Mouse (Mus musculus) CH12.LX (cell line): ENCODE measurements around the gene Clnk.

Source experiments
- BHLHE40 ChIP-seq: IDR thresholded peaks from 2 replicates; pipeline ENCODE4 v1.6.1; 2011; ENCODE audit warnings: mild to moderate bottlenecking, low read depth, low read length, improper control_type of control experiment
- CTCF ChIP-seq, 2 experiments: IDR thresholded peaks in 1 of 2; conservative IDR thresholded peaks in 1 of 2; 2 replicates each; pipeline ENCODE4 v1.5.1; 2011 to 2012; ENCODE audit warnings: low read depth in 2 of 2, low read length in 2 of 2, improper control_type of control experiment in 1 of 2, inconsistent platforms in 1 of 2, mild to moderate bottlenecking in 1 of 2, moderate library complexity in 1 of 2
- GABPA ChIP-seq: IDR thresholded peaks from 2 replicates; pipeline ENCODE4 v1.6.1; 2012; ENCODE audit warnings: low read depth, low read length, improper control_type of control experiment, inconsistent platforms; ENCODE audit not compliant: insufficient replicate concordance
- HCFC1 ChIP-seq: IDR thresholded peaks from 2 replicates; pipeline ENCODE4 v1.6.1; 2012; ENCODE audit warnings: low read depth, mild to moderate bottlenecking, inconsistent platforms, low read length, improper control_type of control experiment
- JUND ChIP-seq: conservative IDR thresholded peaks from 2 replicates; pipeline ENCODE4 v1.6.1; 2011; ENCODE audit warnings: low read depth, low read length, improper control_type of control experiment
- KAT2A ChIP-seq: IDR thresholded peaks from 2 replicates; pipeline ENCODE4 v1.6.1; 2012; ENCODE audit warnings: low read length, improper control_type of control experiment, inconsistent platforms; ENCODE audit not compliant: insufficient replicate concordance
- MXI1 ChIP-seq: IDR thresholded peaks from 2 replicates; pipeline ENCODE4 v1.6.1; 2011; ENCODE audit warnings: mild to moderate bottlenecking, low read depth, low read length, improper control_type of control experiment
- POLR2A ChIP-seq: IDR thresholded peaks from 2 replicates; pipeline ENCODE4 v1.6.1; 2011; ENCODE audit warnings: low read depth, mild to moderate bottlenecking, improper control_type of control experiment, low read length
- TBP ChIP-seq: conservative IDR thresholded peaks from 2 replicates; pipeline ENCODE4 v1.6.1; 2011; ENCODE audit warnings: low read depth, low read length, improper control_type of control experiment
- ZC3H11A ChIP-seq: IDR thresholded peaks from 2 replicates; pipeline ENCODE4 v1.6.1; 2012; ENCODE audit warnings: low read depth, mild to moderate bottlenecking, inconsistent platforms, low read length, improper control_type of control experiment

DNA sequence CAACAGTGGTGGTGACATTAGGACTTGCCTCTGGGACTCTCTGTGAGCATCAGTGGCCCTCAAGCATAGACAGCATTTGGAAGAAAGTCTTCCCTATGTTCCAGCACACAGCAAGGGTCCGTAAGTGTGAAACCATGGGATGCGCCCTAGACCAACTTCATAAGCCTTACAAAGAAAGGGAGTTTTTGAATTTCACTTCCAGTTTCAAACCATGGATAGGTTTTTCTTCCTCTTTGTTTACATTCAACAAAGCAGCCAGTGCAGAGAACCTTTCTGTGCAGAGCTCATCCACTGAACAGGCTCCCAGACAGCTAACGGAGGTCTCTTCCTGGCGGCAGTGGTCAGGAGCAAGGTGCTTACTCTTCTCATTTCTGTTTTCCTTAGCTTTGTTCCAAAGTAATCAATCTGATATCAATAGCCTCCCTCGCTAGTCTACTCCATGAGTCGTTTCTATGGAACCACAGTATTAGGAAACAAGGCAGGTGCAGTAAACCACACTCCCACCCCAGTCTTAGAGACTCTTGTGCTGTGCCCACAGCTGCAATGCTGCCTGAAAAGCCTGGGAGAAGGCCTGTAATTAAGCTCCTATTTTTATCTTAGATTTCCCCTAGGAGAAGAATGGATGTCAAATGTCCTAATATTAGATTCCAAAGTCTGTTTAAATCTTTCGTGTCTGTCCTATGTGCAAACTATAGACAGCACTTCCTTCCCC is 169.1 kb downstream of the Clnk start:
- TF ChIP-seq KAT2A (no peak), CTCF (conservative IDR thresholded peaks at IDR 0.05 in 1 of 2, IDR thresholded peaks at IDR 0.05 in 1 of 2; ENCODE audit: low read depth in 2 of 2, low read length in 2 of 2) (no peak), BHLHE40 (no peak), MXI1 (no peak), POLR2A (no peak), ZC3H11A (no peak), GABPA (no peak), JUND (no peak), HCFC1 (no peak), TBP (no peak)
